Mouse (Mus musculus): ENCODE data around the gene Setd1b. TPM values are rescaled to one million over a fixed set of nuclear protein-coding genes. Genes with fewer than 3 reads are reported as not detected.

The Setd1b gene
- polyA plus RNA-seq, 1 experiment from 2014 or later, result 3.8 TPM

DNA sequence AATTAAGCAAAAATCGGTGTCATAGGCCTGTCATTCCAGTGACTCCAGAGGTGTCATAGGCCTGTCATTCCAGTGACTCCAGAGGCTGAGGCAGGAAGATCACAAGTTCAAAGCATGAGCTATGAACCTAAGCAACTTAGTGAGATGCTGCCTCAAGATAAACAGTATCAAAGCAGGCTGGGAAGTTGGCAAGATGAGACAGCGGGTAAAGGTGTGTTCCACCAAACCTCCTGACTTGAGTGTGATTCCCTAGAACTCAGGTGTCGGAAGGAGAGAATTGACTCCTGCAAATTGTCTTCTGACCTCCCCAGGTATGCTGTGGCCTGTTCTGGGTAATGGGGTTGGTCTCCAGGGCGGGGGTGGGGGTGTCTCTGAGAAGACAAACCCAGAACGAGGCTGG is 27.3 kb downstream of the Setd1b start, which contains the start of gene Psmd9:
Gene Psmd9 (plus strand): TSS at position 130 of the 400 bp plus-strand sequence.
- Histone ChIP-seq H3K4me3 (replicated peaks) (no peak within 1 kb of the TSS), H3K9ac (no peak within 1 kb of the TSS), H3K4me1 (replicated peaks) (peaks cover 41% of the 10 kb centered on the region), H3K9me3 (replicated peaks) (no peaks in the 10 kb centered on the region), H3K27me3 (no peaks in the 10 kb centered on the region), H3K27ac (peak within 1 kb of the TSS; percentile 14; the same call in 1 of the 2 replicates), H3K4me2 (no peak within 1 kb of the TSS), H3K36me3 (peaks cover 29% of the 10 kb centered on the region)
- ATAC-seq (ENCODE audit: low read depth) (no peak), DNase-seq (no peak)
- 72% methylated on average over 5 of the region's 5 CpGs for WGBS (ENCODE audit: insufficient replicate concordance)

DNA sequence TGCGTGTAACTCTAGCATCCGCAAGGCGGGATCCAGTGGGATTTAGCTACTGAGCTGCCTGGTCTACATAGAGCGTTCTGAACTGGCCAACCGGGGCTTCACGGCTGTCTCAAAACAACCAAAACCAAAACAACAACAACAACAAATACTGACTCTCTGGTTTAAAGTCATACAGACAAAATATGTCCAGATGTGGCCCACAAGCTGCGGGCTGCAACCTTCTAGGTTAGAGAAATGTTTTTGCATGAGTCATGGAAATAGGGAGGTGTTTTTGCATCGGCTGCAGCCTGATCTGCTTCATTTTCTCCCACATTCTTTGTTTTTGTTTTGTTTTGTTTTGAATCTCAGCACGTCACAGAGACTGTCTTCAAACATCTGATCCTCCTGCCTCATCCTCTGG is 28.4 kb downstream of the Setd1b start:
- peaks cover 41% of the 10 kb centered on the region for H3K4me1 ChIP-seq (replicated peaks)
- WGBS (ENCODE audit: insufficient replicate concordance), result 85% methylated on average over 9 of the region's 9 CpGs

DNA sequence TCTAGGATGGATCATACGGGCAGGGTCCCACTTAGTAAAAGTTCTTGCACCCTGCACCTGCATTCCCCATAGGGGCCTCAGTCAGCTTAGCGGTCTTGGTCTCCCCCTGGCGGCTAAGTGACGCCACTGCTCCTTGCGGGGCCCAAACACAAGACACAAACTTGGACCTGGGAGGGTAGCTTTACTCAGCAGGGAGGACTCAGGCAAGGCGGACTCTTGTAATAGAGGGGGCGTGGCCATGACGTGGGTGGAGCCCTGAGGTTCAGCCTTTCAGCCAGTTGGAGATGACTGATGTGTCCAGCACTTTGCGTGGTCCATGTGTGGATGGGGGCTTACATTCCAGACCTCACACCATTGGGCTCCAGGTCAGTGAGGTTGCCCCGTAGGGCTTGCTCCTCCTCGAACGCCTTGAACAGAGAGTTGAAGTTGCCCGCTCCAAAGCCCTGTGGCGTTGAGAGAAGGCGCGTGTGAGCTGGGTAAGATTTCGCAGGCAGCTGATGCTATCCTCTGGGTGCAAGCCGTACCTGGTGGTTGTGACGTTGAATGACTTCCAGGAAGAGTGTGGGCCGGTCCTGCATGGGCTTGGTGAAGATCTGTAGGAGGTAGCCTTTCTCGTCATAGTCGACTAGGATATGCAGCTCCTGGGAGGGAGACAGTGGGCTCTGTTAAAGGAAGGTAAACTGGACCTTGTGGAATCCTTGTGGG is 29.8 kb downstream of the Setd1b start:
- peak overlapping the region; percentile 51 for H3K4me2 ChIP-seq
- peaks cover 10% of the 10 kb centered on the region; the same call in 1 of the 2 replicates for H3K27me3 ChIP-seq
- H3K9me3 ChIP-seq (replicated peaks), result no peaks in the 10 kb centered on the region
- H3K27ac ChIP-seq, result peak overlapping the region; percentile 30; the same call in 1 of the 2 replicates
- ATAC-seq (ENCODE audit: low read depth) (peak; percentile 91), DNase-seq (peak; percentile 84)
- H3K36me3 ChIP-seq, result peaks cover 10% of the 10 kb centered on the region
- peak overlapping the region; percentile 31 for H3K4me3 ChIP-seq (replicated peaks)
- 24% methylated on average over 22 of the region's 22 CpGs for WGBS (ENCODE audit: insufficient replicate concordance)
- peaks cover 32% of the 10 kb centered on the region for H3K4me1 ChIP-seq (replicated peaks)
- peak overlapping the region; percentile 33; the same call in 1 of the 2 replicates for H3K9ac ChIP-seq

More for the DNA sequence above, 28.4 kb downstream of the Setd1b start:
- no peak overlapping the region for H3K9ac ChIP-seq
- 0 out of 2 replicates have a peak overlapping the region, but pooled peaks have one; percentile 14 for H3K27ac ChIP-seq
- H3K4me3 ChIP-seq (replicated peaks), result no peak overlapping the region
- DNase-seq (no peak), ATAC-seq (ENCODE audit: low read depth) (no peak)
- peaks cover 1% of the 10 kb centered on the region; the same call in 1 of the 2 replicates for H3K27me3 ChIP-seq
- H3K4me2 ChIP-seq, result no peak overlapping the region
- H3K9me3 ChIP-seq (replicated peaks), result no peaks in the 10 kb centered on the region
- peaks cover 24% of the 10 kb centered on the region for H3K36me3 ChIP-seq

DNA sequence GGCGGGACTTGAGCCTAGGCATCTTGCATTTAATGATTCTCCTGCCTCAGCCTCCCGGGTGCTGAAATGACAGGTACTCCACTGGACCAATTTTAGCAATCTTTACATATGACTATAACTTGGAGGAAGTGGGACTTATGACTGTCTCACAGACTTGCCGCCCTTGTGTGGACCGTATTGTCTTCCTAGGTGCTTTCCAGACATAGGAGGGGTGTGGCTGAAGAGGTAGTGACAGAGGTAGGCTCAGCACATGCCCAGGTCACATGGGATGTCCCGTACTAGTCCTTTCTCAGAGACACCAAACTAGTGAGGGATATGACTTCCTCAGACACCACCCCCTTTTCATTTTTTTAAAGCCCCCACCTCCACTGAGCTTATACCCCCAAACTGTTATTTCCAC is 36.8 kb downstream of the Setd1b start:
- DNase-seq (no peak), ATAC-seq (ENCODE audit: low read depth) (no peak)
- Histone ChIP-seq H3K27ac (no peak overlapping the region), H3K4me2 (no peak overlapping the region), H3K9me3 (replicated peaks) (no peaks in the 10 kb centered on the region), H3K36me3 (no peaks in the 10 kb centered on the region), H3K4me1 (replicated peaks) (peaks cover 7% of the 10 kb centered on the region; the same call in 1 of the 2 replicates), H3K27me3 (peaks cover 24% of the 10 kb centered on the region; the same call in 1 of the 2 replicates), H3K4me3 (replicated peaks) (no peak overlapping the region), H3K9ac (no peak overlapping the region)
- WGBS (ENCODE audit: insufficient replicate concordance), result 78% methylated on average over 5 of the region's 5 CpGs

DNA sequence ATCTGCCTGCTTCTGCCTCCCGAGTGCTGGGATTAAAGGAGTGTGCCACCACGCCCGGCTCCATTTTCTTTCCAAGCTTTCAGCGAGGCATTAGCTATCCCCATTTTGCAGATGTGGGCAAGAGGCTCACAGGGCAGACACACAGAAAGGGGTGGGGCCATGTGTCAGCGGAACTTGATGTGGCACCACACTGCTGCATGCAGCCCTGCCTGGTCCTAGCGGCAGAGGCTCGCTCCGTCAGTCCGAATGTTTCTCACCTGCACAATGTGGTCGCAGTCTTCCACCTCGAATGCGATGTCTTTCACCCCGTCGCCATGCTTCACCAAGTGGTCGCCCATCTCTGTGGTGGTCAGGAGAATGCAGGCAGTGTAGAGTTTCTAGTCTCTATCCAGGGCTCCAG is 38.4 kb downstream of the Setd1b start:
- DNase-seq (no peak), ATAC-seq (ENCODE audit: low read depth) (peak; percentile 18; the same call in 1 of the 2 replicates)
- Histone ChIP-seq H3K4me1 (replicated peaks) (peaks cover 7% of the 10 kb centered on the region; the same call in 1 of the 2 replicates), H3K27ac (no peak overlapping the region), H3K4me2 (no peak overlapping the region), H3K9me3 (replicated peaks) (no peaks in the 10 kb centered on the region), H3K4me3 (replicated peaks) (no peak overlapping the region), H3K36me3 (no peaks in the 10 kb centered on the region), H3K9ac (no peak overlapping the region), H3K27me3 (peaks cover 29% of the 10 kb centered on the region)
- 76% methylated on average over 15 of the region's 15 CpGs for WGBS (ENCODE audit: insufficient replicate concordance)

DNA sequence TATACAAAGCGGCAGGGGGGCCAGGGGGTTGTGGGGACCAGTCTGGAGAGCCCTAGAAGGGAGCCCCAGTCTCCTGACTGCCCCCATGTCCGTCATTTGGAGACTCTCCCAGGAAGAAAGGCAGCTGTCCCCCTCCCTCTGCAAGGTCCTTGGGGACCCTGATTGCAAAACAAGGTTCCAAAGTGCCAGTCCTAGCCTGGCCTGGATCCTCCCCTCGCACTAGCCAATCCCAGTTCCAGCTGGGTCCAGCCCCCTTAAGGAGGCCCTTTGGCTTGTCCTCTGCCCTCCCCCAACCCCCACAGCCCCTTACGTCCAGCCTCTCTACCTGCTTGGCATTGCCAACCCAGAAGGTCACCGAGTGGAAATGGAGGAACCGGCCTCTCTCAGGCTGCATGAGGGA is 39.5 kb downstream of the Setd1b start:
- Histone ChIP-seq H3K9ac (peak overlapping the region; percentile 29; the same call in 1 of the 2 replicates), H3K27ac (peak overlapping the region; percentile 63)

DNA sequence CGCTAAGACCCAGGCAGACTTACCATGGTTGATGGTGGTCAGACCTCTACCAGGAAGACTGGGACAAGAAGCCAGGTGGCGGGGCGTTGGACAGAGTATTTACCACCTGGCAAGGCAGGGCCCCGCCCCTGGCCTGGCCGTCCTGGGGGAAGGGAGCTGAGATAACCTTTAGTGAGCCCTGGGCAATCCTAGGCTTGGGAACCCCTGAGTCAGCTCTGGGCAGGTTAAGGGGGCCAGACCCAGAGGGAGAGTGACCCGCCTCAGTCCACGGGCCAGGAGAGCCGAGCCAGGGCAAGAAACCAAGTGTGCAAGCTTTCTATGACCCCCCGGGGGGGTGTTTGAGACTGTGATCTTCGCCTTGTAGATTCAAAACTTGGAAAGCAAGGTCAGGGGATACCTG is 40.7 kb downstream of the Setd1b start, which contains the start of gene Hpd:
Gene Hpd (minus strand): TSS at position 77 of the 400 bp plus-strand sequence.
- WGBS (ENCODE audit: insufficient replicate concordance), result 65% methylated on average over 10 of the region's 10 CpGs
- Histone ChIP-seq H3K9ac (no peak within 1 kb of the TSS), H3K36me3 (no peaks in the 10 kb centered on the region), H3K4me1 (replicated peaks) (peaks cover 7% of the 10 kb centered on the region; the same call in 1 of the 2 replicates), H3K9me3 (replicated peaks) (no peaks in the 10 kb centered on the region), H3K27me3 (peaks cover 21% of the 10 kb centered on the region), H3K4me3 (replicated peaks) (no peak within 1 kb of the TSS), H3K4me2 (0 out of 2 replicates have a peak within 1 kb of the TSS, but pooled peaks have one; percentile 33), H3K27ac (peak within 1 kb of the TSS; percentile 63)
- no peak for DNase-seq
- ATAC-seq (ENCODE audit: low read depth), result no peak; the same call in 1 of the 2 replicates

More for the DNA sequence above, 39.5 kb downstream of the Setd1b start:
- WGBS (ENCODE audit: insufficient replicate concordance), result 64% methylated on average over 6 of the region's 6 CpGs
- Histone ChIP-seq H3K27me3 (peaks cover 21% of the 10 kb centered on the region), H3K4me2 (peak overlapping the region; percentile 33; the same call in 1 of the 2 replicates), H3K4me1 (replicated peaks) (peaks cover 7% of the 10 kb centered on the region; the same call in 1 of the 2 replicates), H3K4me3 (replicated peaks) (no peak overlapping the region), H3K9me3 (replicated peaks) (no peaks in the 10 kb centered on the region), H3K36me3 (no peaks in the 10 kb centered on the region)
- DNase-seq (no peak), ATAC-seq (ENCODE audit: low read depth) (peak; percentile 56)

DNA sequence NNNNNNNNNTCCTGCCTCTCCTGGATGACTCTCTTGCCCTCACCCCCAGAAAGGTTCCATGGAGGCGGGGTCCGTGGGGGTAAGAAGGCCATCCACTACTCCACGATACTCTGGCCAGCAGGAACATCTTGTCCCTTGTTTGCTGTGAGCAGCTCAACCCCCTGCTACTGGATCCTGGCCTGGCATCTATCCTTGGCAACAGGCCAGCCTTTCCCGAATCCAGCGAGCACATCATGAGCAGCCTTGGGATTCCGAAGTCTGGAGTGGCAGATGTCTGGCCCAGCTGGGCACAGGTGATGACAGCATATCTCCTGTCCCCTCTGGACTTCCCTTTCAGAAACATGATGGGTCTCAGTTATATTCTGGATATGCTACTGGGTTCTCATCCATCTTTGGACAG is 44.0 kb downstream of the Setd1b start:
- Histone ChIP-seq H3K9me3 (replicated peaks) (no peaks in the 10 kb centered on the region), H3K4me2 (no peak overlapping the region), H3K9ac (no peak overlapping the region), H3K4me1 (replicated peaks) (peaks cover 8% of the 10 kb centered on the region), H3K27me3 (peaks cover 15% of the 10 kb centered on the region), H3K4me3 (replicated peaks) (no peak overlapping the region), H3K36me3 (no peaks in the 10 kb centered on the region), H3K27ac (no peak overlapping the region)
- WGBS (ENCODE audit: insufficient replicate concordance), result 68% methylated on average over 6 of the region's 6 CpGs
- ATAC-seq (ENCODE audit: low read depth) (no peak), DNase-seq (no peak)

DNA sequence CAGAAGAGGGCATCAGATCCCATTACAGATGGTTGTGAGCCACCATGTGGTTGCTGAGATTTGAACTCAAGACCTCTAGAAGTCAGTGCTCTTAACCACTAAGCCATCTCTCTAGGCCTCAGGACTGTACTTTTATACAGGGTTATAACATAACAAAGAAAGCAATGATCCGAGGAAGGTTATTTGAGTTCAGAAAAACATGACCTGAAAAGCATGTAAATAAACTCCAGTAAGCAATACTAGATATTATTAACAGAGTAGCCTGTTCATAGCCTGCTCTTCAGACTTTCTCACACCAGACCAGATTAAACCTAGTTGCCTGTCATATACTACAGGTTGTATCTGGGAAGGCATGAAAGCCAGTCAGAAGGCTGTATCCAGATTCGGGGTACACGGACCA is 45.3 kb downstream of the Setd1b start:
- peaks cover 15% of the 10 kb centered on the region for H3K27me3 ChIP-seq
- no peak overlapping the region for H3K4me2 ChIP-seq
- H3K9me3 ChIP-seq (replicated peaks), result no peaks in the 10 kb centered on the region
- DNase-seq (no peak), ATAC-seq (ENCODE audit: low read depth) (no peak)
- no peak overlapping the region for H3K27ac ChIP-seq
- no peak overlapping the region for H3K4me3 ChIP-seq (replicated peaks)
- no peaks in the 10 kb centered on the region for H3K36me3 ChIP-seq
- peaks cover 21% of the 10 kb centered on the region for H3K4me1 ChIP-seq (replicated peaks)
- H3K9ac ChIP-seq, result no peak overlapping the region
- 76% methylated on average over 3 of the region's 3 CpGs for WGBS (ENCODE audit: insufficient replicate concordance)

DNA sequence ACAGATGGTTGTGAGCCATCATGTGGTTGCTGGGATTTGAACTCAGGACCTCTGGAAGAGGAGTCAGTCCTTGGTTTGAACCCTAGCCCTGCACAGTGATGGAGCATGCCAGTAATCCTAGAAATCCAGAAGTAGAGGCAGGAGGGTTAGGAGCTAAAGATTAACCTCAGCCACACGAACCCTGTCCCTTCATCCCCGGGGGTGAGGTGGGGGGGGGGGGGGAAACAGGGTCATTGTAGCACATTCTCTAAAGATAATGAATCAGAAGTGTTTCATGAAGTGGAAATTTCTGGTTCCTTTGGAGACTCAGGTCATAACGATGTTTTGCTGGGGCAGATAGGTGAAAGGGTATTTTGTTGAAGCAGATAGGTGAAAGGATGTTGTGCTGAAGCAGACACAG is 48.9 kb downstream of the Setd1b start:
- Histone ChIP-seq H3K27ac (peak overlapping the region; percentile 55; the same call in 1 of the 2 replicates), H3K4me1 (replicated peaks) (peaks cover 50% of the 10 kb centered on the region)
- 58% methylated on average over 3 of the region's 3 CpGs for WGBS (ENCODE audit: insufficient replicate concordance)

DNA sequence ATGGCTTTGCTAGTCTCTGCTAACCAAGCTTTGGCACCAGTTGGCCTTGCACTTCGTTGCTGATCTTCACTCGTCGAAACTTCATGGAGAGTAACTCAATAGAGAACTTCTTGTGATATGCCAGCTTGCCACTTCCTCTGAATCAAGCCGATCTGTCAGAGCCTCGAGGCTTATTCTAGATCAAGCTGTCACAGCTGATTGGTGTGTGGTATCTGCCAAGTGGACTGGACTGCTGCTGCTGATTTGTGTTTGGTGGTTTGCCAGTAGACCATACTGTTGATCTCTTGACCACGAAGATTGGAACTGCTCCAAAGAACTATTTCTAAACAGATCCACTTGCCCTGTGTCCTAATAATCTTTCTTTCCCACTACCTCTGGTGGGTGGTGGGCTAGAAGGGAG is 49.4 kb downstream of the Setd1b start:
- H3K4me2 ChIP-seq, result no peak overlapping the region
- no peaks in the 10 kb centered on the region for H3K9me3 ChIP-seq (replicated peaks)
- 38% methylated on average over 6 of the region's 6 CpGs for WGBS (ENCODE audit: insufficient replicate concordance)
- ATAC-seq (ENCODE audit: low read depth) (no peak), DNase-seq (no peak)
- no peaks in the 10 kb centered on the region for H3K27me3 ChIP-seq
- H3K27ac ChIP-seq, result peak overlapping the region; percentile 93
- no peak overlapping the region for H3K4me3 ChIP-seq (replicated peaks)
- H3K9ac ChIP-seq, result no peak overlapping the region
- peaks cover 55% of the 10 kb centered on the region for H3K4me1 ChIP-seq (replicated peaks)
- no peaks in the 10 kb centered on the region for H3K36me3 ChIP-seq

More for the DNA sequence above, 48.9 kb downstream of the Setd1b start:
- Histone ChIP-seq H3K9me3 (replicated peaks) (no peaks in the 10 kb centered on the region), H3K27me3 (no peaks in the 10 kb centered on the region), H3K4me2 (no peak overlapping the region), H3K4me3 (replicated peaks) (no peak overlapping the region), H3K36me3 (no peaks in the 10 kb centered on the region), H3K9ac (no peak overlapping the region)
- ATAC-seq (ENCODE audit: low read depth), result no peak
- DNase-seq, result no peak
